Mouse (Mus musculus): Measurements from ENCODE around the gene Tns1.

- TF ChIP-seq CTCF (IDR thresholded peaks at IDR 0.05; ENCODE audit: insufficient read depth, low read depth, low read length) = no peak
- TF ChIP-seq POLR2A (IDR thresholded peaks at IDR 0.05; ENCODE audit: insufficient read depth, low read depth, low read length) = no peak
Measured at GRCm38 (mm10) chr1:74035912-74036489, 88.2 kb downstream of the Tns1 start.
